Mouse (Mus musculus) heart, postnatal 14 days (tissue): ENCODE data around the gene Anpep. TPM values are rescaled to one million over a fixed set of nuclear protein-coding genes. Genes with fewer than 3 reads are reported as not detected.
A peak's percentile ranks its signal among the peaks of the same experiment; 100 is the strongest.

Experiments used
- DNase-seq, 2 experiments: peaks; one replicate each; pipeline ENCODE4 v3.0.0; 2021 to 2022
- intact Hi-C: fragments of 180-260 bp; cut with DNase I; formaldehyde crosslinking; loops from one replicate; pipeline ENCODE4 v1.15.1; 2025
- total RNA-seq, 2 experiments: library from RNA; stranded (reverse); gene quantifications; 2 replicates each; pipeline ENCODE4 v1.2.3; 2021

The Anpep gene
- total RNA-seq, 2 experiments from 2014 or later = 21.4 to 25.3 TPM

DNA sequence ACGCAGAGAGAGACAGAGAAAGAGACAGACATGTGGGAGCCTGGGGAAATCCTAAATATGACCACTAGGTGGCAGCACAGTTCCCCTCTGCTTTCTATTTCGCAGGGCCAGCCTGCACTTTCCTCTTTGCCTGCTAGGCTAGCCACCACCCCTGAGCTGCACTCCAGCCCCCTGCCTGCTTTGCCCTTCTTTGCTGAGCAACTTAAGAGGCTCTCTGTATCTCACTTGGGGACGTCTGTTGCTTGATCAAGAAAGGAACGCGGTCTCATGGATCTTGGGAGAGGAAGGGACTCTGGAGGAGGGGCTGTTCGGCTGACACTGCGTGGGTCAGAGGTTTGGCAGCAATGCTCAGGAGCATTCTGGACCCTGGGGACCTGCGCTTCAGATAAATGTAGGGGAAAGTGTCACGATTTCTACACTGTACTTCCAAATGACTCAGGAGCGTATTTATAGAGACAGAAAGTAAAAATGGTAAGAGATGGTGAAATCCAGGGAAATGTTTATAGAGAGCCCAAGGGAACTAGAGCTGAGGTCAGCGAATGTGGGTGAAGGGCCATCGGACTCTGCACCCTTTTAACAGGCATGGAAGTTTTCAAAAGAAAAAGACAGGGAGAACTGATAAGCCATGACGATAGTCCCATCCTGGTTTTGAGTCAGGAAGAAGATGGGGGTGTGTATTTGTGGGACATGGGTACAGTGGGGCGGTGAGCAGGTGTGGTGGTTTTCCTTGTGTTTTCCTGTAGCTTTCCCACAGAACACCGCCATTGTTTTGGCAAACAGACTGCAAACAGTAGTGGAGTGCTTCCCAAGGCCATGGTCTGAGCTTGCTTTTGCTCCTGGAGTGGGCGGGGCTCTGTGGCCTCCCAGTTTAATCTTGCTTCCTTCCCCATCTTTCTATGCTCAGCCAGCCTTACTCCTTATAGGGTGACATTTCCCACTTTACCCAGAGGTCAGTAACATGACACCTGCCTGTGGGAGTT, 79.9 kb downstream of the Anpep start:
- DNase-seq = peak; percentile 76 to 86
- intact Hi-C loops = no loop called here

Other genes starting within 250 kb of the Anpep start
- gene Rhcg, start 243.4 kb downstream of the Anpep start, total RNA-seq = not detected
- gene Ticrr, start 200.9 kb downstream of the Anpep start, total RNA-seq = 1 to 10 TPM in 1 of 2 experiments, under 1 TPM in 1; 0.29 to 1.2 TPM
- 1 to 10 TPM; 2.2 to 2.5 TPM for gene Kif7, start 145.3 kb downstream of the Anpep start, total RNA-seq
- 10 to 100 TPM in 1 of 2 experiments, 1 to 10 TPM in 1; 5.0 to 24.7 TPM for gene Plin1, start 128.2 kb downstream of the Anpep start, total RNA-seq
- 10 to 100 TPM; 13.8 to 14.8 TPM for gene Pex11a, start 117.9 kb downstream of the Anpep start, total RNA-seq
- under 1 TPM; 0.12 to 0.24 TPM for gene Wdr93, start 117.9 kb downstream of the Anpep start, total RNA-seq
- not detected for gene Mesp1, start 67.3 kb downstream of the Anpep start, total RNA-seq
- under 1 TPM; 0.10 to 0.19 TPM for gene Mesp2, start 50.3 kb downstream of the Anpep start, total RNA-seq
- 10 to 100 TPM; 19.6 to 20.3 TPM for gene Ap3s2, start 59.6 kb upstream of the Anpep start, total RNA-seq
- gene Arpin, start 74.3 kb upstream of the Anpep start, total RNA-seq = 10 to 100 TPM; 11.5 to 12.5 TPM
- 10 to 100 TPM; 21.6 to 27.4 TPM for gene Zfp710, start 163.8 kb upstream of the Anpep start, total RNA-seq